Mouse (Mus musculus) hindbrain, embryonic 11.5 days (tissue): ENCODE results near the gene Adamts16. TPM values are rescaled to one million over a fixed set of nuclear protein-coding genes. Genes with fewer than 3 reads are reported as not detected.

Experiments used
- ATAC-seq: fragments of 200-750 bp; cut with Nextera tagmentation; 2 replicates; pipeline ENCODE4 v1.8.0; 2017; ENCODE audit warnings: mild to moderate bottlenecking, moderate TSS enrichment, moderate library complexity; ENCODE audit not compliant: low FRiP score
- DNase-seq: peaks from one replicate; pipeline ENCODE4 v3.0.0-alpha.2; 2015; ENCODE audit warnings: low spot score
- H3K27ac ChIP-seq: fragments of 300-500 bp; sonication (generic); 2 replicates; pipeline ENCODE4 v1.5.1; 2014; ENCODE audit warnings: mild to moderate bottlenecking, low read depth, low read length
- H3K27me3 ChIP-seq: fragments of 300-500 bp; sonication (generic); 2 replicates; pipeline ENCODE4 v1.6.1; 2014; ENCODE audit warnings: mild to moderate bottlenecking, low read length, moderate library complexity, mixed read lengths; ENCODE audit not compliant: control insufficient read depth, insufficient read depth
- H3K36me3 ChIP-seq: fragments of 300-500 bp; sonication (generic); 2 replicates; pipeline ENCODE4 v1.6.1; 2014; ENCODE audit warnings: mild to moderate bottlenecking, low read length, moderate library complexity, mixed read lengths; ENCODE audit not compliant: control insufficient read depth, insufficient read depth
- H3K4me1 ChIP-seq: fragments of 300-500 bp; sonication (generic); replicated peaks from 2 replicates; pipeline ENCODE4 v1.6.1; 2014; ENCODE audit warnings: low read length, mixed read lengths; ENCODE audit not compliant: control insufficient read depth, insufficient read depth
- H3K4me2 ChIP-seq: fragments of 300-500 bp; sonication (generic); replicated peaks from 2 replicates; pipeline ENCODE4 v1.6.1; 2014; ENCODE audit warnings: mild to moderate bottlenecking, low read depth, low read length
- H3K4me3 ChIP-seq: fragments of 300-500 bp; sonication (generic); 2 replicates; pipeline ENCODE4 v1.5.1; 2014; ENCODE audit warnings: low read depth, low read length
- H3K9ac ChIP-seq: fragments of 300-500 bp; sonication (generic); 2 replicates; pipeline ENCODE4 v1.6.1; 2014; ENCODE audit warnings: low read depth, low read length
- H3K9me3 ChIP-seq: fragments of 300-500 bp; sonication (generic); 2 replicates; pipeline ENCODE4 v1.6.1; 2016; ENCODE audit warnings: low read length; ENCODE audit not compliant: control insufficient read depth
- WGBS: fragments of 180-500 bp; shearing (Covaris S2); extraction: QIAGEN DNeasy Blood & Tissue Kit; methylation state at CpG from one replicate; pipeline ENCODE4 v1.1.7; 2014; 5-methylcytosine and 5-hydroxymethylcytosine counted together
- polyA plus RNA-seq: library from polyadenylated mRNA; unstranded; fragments of >200 nt; fragmentation: Nextera tagmentation; extraction: Ambion mirVana; gene quantifications from 2 replicates; pipeline ENCODE4 v1.2.1, GENCODE M21; 2014

Adamts16 gene
- polyA plus RNA-seq, 1 experiment from 2014 or later, result 1.1 TPM

GRCm38 (mm10) chr13:70738781-70739180, 102.8 kb downstream of the Adamts16 start:
- no peaks in the 10 kb centered on the region for H3K36me3 ChIP-seq
- 90% methylated on average over 9 of the region's 9 CpGs for WGBS
- H3K9me3 ChIP-seq, result no peaks in the 10 kb centered on the region
- no peak overlapping the region for H3K4me3 ChIP-seq
- no peak for ATAC-seq
- no peak for DNase-seq
- H3K27me3 ChIP-seq, result no peaks in the 10 kb centered on the region
- no peak overlapping the region for H3K9ac ChIP-seq
- no peak overlapping the region for H3K4me2 ChIP-seq
- no peaks in the 10 kb centered on the region for H3K4me1 ChIP-seq
- no peak overlapping the region for H3K27ac ChIP-seq

- Histone ChIP-seq H3K4me1 (no peaks in the 10 kb centered on the region), H3K27me3 (no peaks in the 10 kb centered on the region), H3K36me3 (no peaks in the 10 kb centered on the region), H3K9ac (no peak overlapping the region), H3K27ac (no peak overlapping the region), H3K4me2 (no peak overlapping the region), H3K9me3 (no peaks in the 10 kb centered on the region), H3K4me3 (no peak overlapping the region)
- 69% methylated on average over 4 of the region's 4 CpGs for WGBS
- DNase-seq (no peak), ATAC-seq (no peak)
These were observed 105.2 kb downstream of the Adamts16 start for GRCm38 (mm10) chr13:70736409-70736808.

- ATAC-seq (no peak), DNase-seq (no peak)
- Histone ChIP-seq H3K27ac (no peak overlapping the region), H3K4me2 (no peak overlapping the region), H3K27me3 (no peaks in the 10 kb centered on the region), H3K9ac (no peak overlapping the region), H3K4me3 (no peak overlapping the region), H3K9me3 (no peaks in the 10 kb centered on the region), H3K36me3 (no peaks in the 10 kb centered on the region), H3K4me1 (no peaks in the 10 kb centered on the region)
- 83% methylated on average over 5 of the region's 5 CpGs for WGBS
These were observed 107.0 kb downstream of the Adamts16 start for GRCm38 (mm10) chr13:70734640-70735039.

- no peaks in the 10 kb centered on the region for H3K9me3 ChIP-seq
- no peaks in the 10 kb centered on the region for H3K4me1 ChIP-seq
- 96% methylated on average over 1 of the region's 1 CpGs for WGBS
- no peak for DNase-seq
- H3K36me3 ChIP-seq, result no peaks in the 10 kb centered on the region
- no peak overlapping the region for H3K27ac ChIP-seq
- ATAC-seq, result no peak
- H3K27me3 ChIP-seq, result no peaks in the 10 kb centered on the region
- H3K9ac ChIP-seq, result no peak overlapping the region
- no peak overlapping the region for H3K4me2 ChIP-seq
- H3K4me3 ChIP-seq, result no peak overlapping the region
These were observed 107.7 kb downstream of the Adamts16 start for GRCm38 (mm10) chr13:70733911-70734310.

- Histone ChIP-seq H3K9me3 (no peaks in the 10 kb centered on the region), H3K4me3 (no peak overlapping the region), H3K27me3 (no peaks in the 10 kb centered on the region), H3K4me2 (no peak overlapping the region), H3K9ac (no peak overlapping the region), H3K4me1 (no peaks in the 10 kb centered on the region), H3K27ac (no peak overlapping the region), H3K36me3 (no peaks in the 10 kb centered on the region)
- no peak for ATAC-seq
- WGBS, result 71% methylated on average over 2 of the region's 2 CpGs
- DNase-seq, result no peak
These were observed 108.4 kb downstream of the Adamts16 start for GRCm38 (mm10) chr13:70733206-70733605.

GRCm38 (mm10) chr13:70732781-70733180, 108.8 kb downstream of the Adamts16 start:
- Histone ChIP-seq H3K9me3 (no peaks in the 10 kb centered on the region), H3K4me2 (no peak overlapping the region), H3K27ac (no peak overlapping the region), H3K4me1 (no peaks in the 10 kb centered on the region), H3K27me3 (no peaks in the 10 kb centered on the region), H3K4me3 (no peak overlapping the region), H3K36me3 (no peaks in the 10 kb centered on the region), H3K9ac (no peak overlapping the region)
- DNase-seq, result no peak
- 78% methylated on average over 5 of the region's 5 CpGs for WGBS
- no peak for ATAC-seq

- DNase-seq, result no peak
- H3K36me3 ChIP-seq, result no peaks in the 10 kb centered on the region
- H3K4me2 ChIP-seq, result no peak overlapping the region
- WGBS, result 56% methylated on average over 5 of the region's 5 CpGs
- H3K9me3 ChIP-seq, result no peaks in the 10 kb centered on the region
- no peak overlapping the region for H3K4me3 ChIP-seq
- no peaks in the 10 kb centered on the region for H3K27me3 ChIP-seq
- H3K4me1 ChIP-seq, result no peaks in the 10 kb centered on the region
- ATAC-seq, result no peak
- H3K9ac ChIP-seq, result no peak overlapping the region
- H3K27ac ChIP-seq, result no peak overlapping the region
These were observed 110.3 kb downstream of the Adamts16 start for GRCm38 (mm10) chr13:70731349-70731748.

- DNase-seq, result no peak
- no peak overlapping the region for H3K4me2 ChIP-seq
- no peaks in the 10 kb centered on the region for H3K27me3 ChIP-seq
- no peak for ATAC-seq
- no peak overlapping the region for H3K9ac ChIP-seq
- WGBS, result 60% methylated on average over 5 of the region's 5 CpGs
- no peaks in the 10 kb centered on the region for H3K36me3 ChIP-seq
- no peaks in the 10 kb centered on the region for H3K9me3 ChIP-seq
- H3K4me1 ChIP-seq, result no peaks in the 10 kb centered on the region
- H3K4me3 ChIP-seq, result no peak overlapping the region
- no peak overlapping the region for H3K27ac ChIP-seq
These were observed 111.6 kb downstream of the Adamts16 start for GRCm38 (mm10) chr13:70729996-70730395.

GRCm38 (mm10) chr13:70726249-70726648, 115.4 kb downstream of the Adamts16 start:
- Histone ChIP-seq H3K36me3 (no peaks in the 10 kb centered on the region), H3K27ac (no peak overlapping the region), H3K9ac (no peak overlapping the region), H3K4me2 (no peak overlapping the region), H3K4me1 (no peaks in the 10 kb centered on the region), H3K27me3 (no peaks in the 10 kb centered on the region), H3K4me3 (no peak overlapping the region), H3K9me3 (no peaks in the 10 kb centered on the region)
- WGBS, result 87% methylated on average over 3 of the region's 3 CpGs
- no peak for ATAC-seq
- DNase-seq, result no peak
